Mouse (Mus musculus) heart, postnatal 0 days (tissue): ENCODE measurements around the gene Cutal.

ENCODE experiments used
- CTCF ChIP-seq: IDR thresholded peaks from 2 replicates; pipeline ENCODE4 v1.5.1; 2016; ENCODE audit warnings: antibody characterized with exemption, control low read depth, low read depth
- EP300 ChIP-seq: IDR thresholded peaks from 2 replicates; pipeline ENCODE4 v1.6.1; 2016; ENCODE audit warnings: antibody characterized with exemption, low read depth

DNA sequence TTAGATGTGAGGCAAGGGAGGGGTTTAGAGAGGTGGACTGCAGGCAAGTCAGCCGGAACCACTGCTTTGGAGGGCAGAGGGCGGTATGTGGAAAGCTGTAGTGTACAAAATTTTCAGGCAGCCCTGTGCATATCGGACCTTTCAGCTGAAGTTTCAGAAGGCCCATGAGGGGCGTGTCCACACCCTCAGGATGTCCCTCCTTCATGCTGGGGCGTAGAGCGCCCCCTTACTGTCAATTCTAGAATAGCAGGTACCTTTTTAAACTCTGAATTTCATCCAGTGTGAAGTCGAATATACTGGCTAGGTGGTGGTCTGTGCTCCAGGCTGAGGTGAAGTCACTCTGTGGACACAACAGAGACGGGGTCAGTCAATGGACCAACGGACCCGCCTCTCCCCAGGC lies 23.6 kb downstream of the Cutal start:
- TF ChIP-seq CTCF (peak; percentile 45; the same call in 1 of the 2 replicates), EP300 (no peak)
